Mouse (Mus musculus): ENCODE data around the gene Sipa1l1.
"Not testable (repeated sequence)": the region's sequence is repeated elsewhere in the genome, so short reads cannot be mapped to it uniquely, and the experiment has no call there.

The Sipa1l1 gene

GRCm38 (mm10) chr12:82178636-82179035, 9.5 kb downstream of the Sipa1l1 start:
- no peak for DNase-seq

GRCm38 (mm10) chr12:82179626-82180025, 10.5 kb downstream of the Sipa1l1 start:
- no peak for DNase-seq

- DNase-seq = not testable (repeated sequence)
Observed at GRCm38 (mm10) chr12:82186156-82186555, 17.0 kb downstream of the Sipa1l1 start.

- no peak for DNase-seq
Observed at GRCm38 (mm10) chr12:82186740-82187139, 17.6 kb downstream of the Sipa1l1 start.

GRCm38 (mm10) chr12:82187178-82187839, 18.2 kb downstream of the Sipa1l1 start:
- DNase-seq = peak; percentile 28

GRCm38 (mm10) chr12:82188321-82189075, 19.4 kb downstream of the Sipa1l1 start:
- DNase-seq = no peak

- DNase-seq = no peak
Observed at GRCm38 (mm10) chr12:82189076-82189675, 20.1 kb downstream of the Sipa1l1 start.

- peak; percentile 18 for DNase-seq
Observed at GRCm38 (mm10) chr12:82189715-82190581, 20.8 kb downstream of the Sipa1l1 start.

GRCm38 (mm10) chr12:82190582-82190965, 21.5 kb downstream of the Sipa1l1 start:
- no peak for DNase-seq

- DNase-seq = no peak
Observed at GRCm38 (mm10) chr12:82191686-82192085, 22.6 kb downstream of the Sipa1l1 start.

- no peak for DNase-seq
Observed at GRCm38 (mm10) chr12:82192641-82193054, 23.5 kb downstream of the Sipa1l1 start.

GRCm38 (mm10) chr12:82193476-82193875, 24.4 kb downstream of the Sipa1l1 start:
- DNase-seq = no peak

- no peak for DNase-seq
Observed at GRCm38 (mm10) chr12:82194919-82195318, 25.8 kb downstream of the Sipa1l1 start.

GRCm38 (mm10) chr12:82196213-82196612, 27.1 kb downstream of the Sipa1l1 start:
- DNase-seq = no peak

- no peak for DNase-seq
Observed at GRCm38 (mm10) chr12:82196615-82197146, 27.6 kb downstream of the Sipa1l1 start.

- DNase-seq = no peak
Observed at GRCm38 (mm10) chr12:82197207-82197606, 28.1 kb downstream of the Sipa1l1 start.

- DNase-seq = no peak
Observed at GRCm38 (mm10) chr12:82199286-82199685, 30.2 kb downstream of the Sipa1l1 start.

GRCm38 (mm10) chr12:82204106-82204505, 35.0 kb downstream of the Sipa1l1 start:
- no peak for DNase-seq

- no peak for DNase-seq
Observed at GRCm38 (mm10) chr12:82206857-82207647, 37.9 kb downstream of the Sipa1l1 start.

- no peak for DNase-seq
Observed at GRCm38 (mm10) chr12:82208046-82208445, 38.9 kb downstream of the Sipa1l1 start.

- no peak for DNase-seq
Observed at GRCm38 (mm10) chr12:82208611-82209010, 39.5 kb downstream of the Sipa1l1 start.

GRCm38 (mm10) chr12:82209753-82210152, 40.6 kb downstream of the Sipa1l1 start:
- DNase-seq = no peak
